Mouse (Mus musculus) olfactory bulb, adult 2 months (tissue): ENCODE measurements around the gene Slc30a6.

Experiments
- CTCF ChIP-seq: fragments of 200-500 bp; IDR thresholded peaks from 2 replicates; pipeline ENCODE4 v1.5.1; 2012; ENCODE audit warnings: low read depth, mild to moderate bottlenecking, low read length, moderate library complexity; ENCODE audit not compliant: insufficient read depth
- POLR2A ChIP-seq: fragments of 200-500 bp; IDR thresholded peaks from 2 replicates; pipeline ENCODE4 v1.6.1; 2012; ENCODE audit warnings: mild to moderate bottlenecking, low read depth, low read length, moderate library complexity; ENCODE audit not compliant: insufficient read depth

DNA sequence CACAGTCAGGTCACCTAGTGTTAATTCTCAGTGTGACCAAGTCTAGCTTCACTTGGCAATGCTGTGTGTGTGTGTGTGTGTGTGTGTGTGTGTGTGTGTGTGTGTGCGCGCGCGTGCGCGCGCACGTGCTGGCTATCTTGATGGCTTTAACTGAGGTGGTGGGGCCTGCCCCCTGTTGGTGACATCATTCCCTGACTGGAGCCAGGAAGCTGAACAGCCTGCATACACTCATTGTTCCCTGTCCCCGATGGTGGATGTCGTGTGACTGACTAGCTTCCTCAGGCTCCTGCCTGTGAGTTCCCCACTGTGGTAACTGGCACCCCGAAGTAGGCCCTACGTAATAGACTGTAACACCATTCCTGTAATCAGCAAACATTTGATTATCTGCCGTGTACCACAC, 36.1 kb downstream of the Slc30a6 start:
- TF ChIP-seq POLR2A (no peak), CTCF (no peak)
